Mouse (Mus musculus): ENCODE data around the gene Nav2. TPM values are rescaled to one million over a fixed set of nuclear protein-coding genes. Genes with fewer than 3 reads are reported as not detected.

The Nav2 gene
- total and polyA plus RNA-seq, 2 experiments from 2014 or later, result 16.3 to 44.0 TPM

DNA sequence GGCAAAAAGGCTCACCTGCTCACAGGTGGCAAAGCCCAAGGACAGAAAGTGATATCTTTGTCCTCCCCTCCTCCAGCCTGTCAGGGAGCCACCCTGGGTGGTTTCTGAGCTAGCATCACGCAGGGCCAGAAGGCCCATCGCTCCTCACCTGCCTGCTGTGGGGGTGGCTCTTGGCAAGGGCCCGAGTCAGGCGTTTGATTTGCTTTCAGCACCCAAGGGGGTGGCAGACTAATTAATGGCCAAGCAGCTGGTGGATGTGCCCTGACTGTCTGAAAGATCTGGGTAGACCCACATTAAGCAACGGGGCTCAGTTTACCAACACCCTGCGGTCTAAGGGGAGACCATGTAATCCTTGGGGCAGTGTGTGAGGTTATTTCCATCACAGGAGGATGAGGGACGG, 235.4 kb downstream of the Nav2 start:
- Histone ChIP-seq H3K4me2 (ENCODE audit: low read depth) (no peak overlapping the region), H3K4me3 (ENCODE audit: low read depth, low read length) (no peak overlapping the region), H3K9ac (no peak overlapping the region), H3K36me3 (ENCODE audit: insufficient read depth) (no peaks in the 10 kb centered on the region), H3K27ac (ENCODE audit: low read depth, low read length) (no peak overlapping the region), H3K27me3 (ENCODE audit: insufficient read depth, low read length) (no peaks in the 10 kb centered on the region), H3K4me1 (ENCODE audit: insufficient read depth) (peaks cover 17% of the 10 kb centered on the region), H3K9me3 (ENCODE audit: low read length) (no peaks in the 10 kb centered on the region)
- 57% methylated on average over 7 of the region's 7 CpGs for WGBS
- no peak for DNase-seq
- no peak for ATAC-seq
- TF ChIP-seq CTCF (IDR thresholded peaks at IDR 0.05; ENCODE audit: low read depth), result no peak

DNA sequence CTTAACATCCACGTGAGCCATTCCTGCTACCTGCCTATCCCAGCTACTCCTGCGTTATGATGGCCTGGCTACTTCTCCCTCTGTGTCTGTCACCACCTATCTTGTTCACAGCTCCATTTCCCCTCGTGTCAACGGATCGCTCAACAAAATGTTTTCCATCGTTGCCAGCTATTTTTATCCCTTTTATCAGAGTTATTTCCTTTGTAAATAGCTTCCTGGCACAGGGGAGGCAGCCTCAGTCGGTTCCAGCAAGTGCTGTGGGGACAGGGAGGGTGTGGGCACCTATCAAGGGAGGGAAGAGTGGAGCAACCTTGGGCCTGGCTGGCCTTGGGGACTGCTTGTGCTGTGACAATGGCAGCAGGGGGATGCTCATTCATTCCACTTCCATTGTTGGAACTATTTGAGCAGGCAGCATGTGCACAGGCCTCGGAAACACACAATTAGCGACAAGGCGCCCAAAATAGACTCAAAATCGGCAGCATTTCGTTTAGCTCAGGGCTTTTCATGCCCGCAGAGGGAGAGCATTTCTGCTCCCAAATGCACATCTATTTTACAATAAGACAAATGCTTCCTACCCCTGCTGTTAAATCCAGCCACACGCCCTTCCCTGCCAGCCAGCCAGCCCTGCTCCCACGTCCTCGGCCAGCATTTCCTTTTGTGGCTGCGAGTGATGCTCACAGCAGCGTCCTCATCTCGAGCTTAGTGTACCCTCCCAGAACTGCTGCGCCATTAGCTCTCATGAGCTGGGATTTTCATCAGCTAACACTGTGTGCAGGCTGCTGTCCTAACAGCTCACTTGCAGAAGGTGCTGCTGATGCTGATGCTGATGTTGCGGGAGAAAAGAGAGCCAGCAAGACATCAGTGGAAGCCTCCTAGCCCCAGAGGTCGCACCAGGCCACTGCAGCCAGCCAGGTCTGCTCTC, 237.5 kb downstream of the Nav2 start:
- TF ChIP-seq CTCF (IDR thresholded peaks at IDR 0.05; ENCODE audit: low read depth), result peak; percentile 44
- Histone ChIP-seq H3K27me3 (ENCODE audit: insufficient read depth, low read length) (no peaks in the 10 kb centered on the region), H3K9ac (peak overlapping the region; percentile 39; the same call in 1 of the 2 replicates), H3K4me3 (ENCODE audit: low read depth, low read length) (no peak overlapping the region), H3K4me2 (ENCODE audit: low read depth) (no peak overlapping the region), H3K9me3 (ENCODE audit: low read length) (no peaks in the 10 kb centered on the region), H3K27ac (ENCODE audit: low read depth, low read length) (peak overlapping the region; percentile 92), H3K36me3 (ENCODE audit: insufficient read depth) (no peaks in the 10 kb centered on the region), H3K4me1 (ENCODE audit: insufficient read depth) (peaks cover 17% of the 10 kb centered on the region)
- DNase-seq (peak; percentile 84), ATAC-seq (peak; percentile 84)
- WGBS, result 10% methylated on average over 22 of the region's 22 CpGs

DNA sequence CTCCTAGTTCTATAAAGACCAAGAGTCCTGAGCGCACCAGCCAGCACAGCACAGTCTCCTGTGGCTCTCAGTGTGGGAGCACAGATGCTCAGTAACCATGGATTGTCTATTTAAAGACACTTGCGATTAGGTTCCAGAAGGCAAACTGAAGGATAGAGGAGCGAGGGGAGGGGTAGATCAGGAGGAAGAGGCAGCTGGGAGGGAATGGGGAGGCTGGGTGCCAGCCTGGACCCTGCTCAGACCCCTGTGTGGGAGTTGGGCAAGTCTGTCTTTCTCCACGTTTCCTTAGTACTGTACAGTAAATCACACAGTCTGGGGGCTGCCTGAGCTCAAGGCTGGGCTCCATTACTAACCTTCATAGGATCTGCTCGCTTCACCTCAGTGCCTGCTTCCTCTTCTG, 243.8 kb downstream of the Nav2 start:
- no peak for TF ChIP-seq CTCF (IDR thresholded peaks at IDR 0.05; ENCODE audit: low read depth)
- Histone ChIP-seq H3K27ac (ENCODE audit: low read depth, low read length) (peak overlapping the region; percentile 70), H3K27me3 (ENCODE audit: insufficient read depth, low read length) (no peaks in the 10 kb centered on the region), H3K4me2 (ENCODE audit: low read depth) (no peak overlapping the region), H3K4me3 (ENCODE audit: low read depth, low read length) (no peak overlapping the region), H3K9ac (no peak overlapping the region), H3K36me3 (ENCODE audit: insufficient read depth) (no peaks in the 10 kb centered on the region), H3K9me3 (ENCODE audit: low read length) (0 out of 2 replicates have a peak, but pooled peaks cover 6% of the 10 kb centered on the region), H3K4me1 (ENCODE audit: insufficient read depth) (peaks cover 7% of the 10 kb centered on the region; the same call in 1 of the 2 replicates)
- DNase-seq, result peak; percentile 49
- ATAC-seq, result peak; percentile 82
- WGBS, result 42% methylated on average over 5 of the region's 5 CpGs

DNA sequence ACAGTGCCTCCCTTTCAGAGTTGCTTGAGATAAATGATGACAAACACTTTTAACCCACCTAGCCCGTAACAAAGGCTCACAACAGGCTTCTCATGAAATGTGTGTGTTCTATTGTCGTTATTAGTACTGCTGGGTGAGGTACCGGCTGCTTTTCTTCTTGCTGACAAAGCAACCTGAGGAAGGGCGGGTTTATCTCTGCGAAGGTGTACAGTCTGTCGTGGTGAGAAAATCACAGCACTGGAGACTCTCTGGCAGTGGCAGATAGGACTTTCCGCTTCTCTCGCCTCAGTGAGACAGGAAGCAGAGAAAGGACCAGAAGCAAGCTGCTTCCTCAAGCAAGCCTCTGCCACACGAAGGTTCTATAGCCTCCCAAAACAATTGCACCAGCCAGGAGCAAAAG, 244.2 kb downstream of the Nav2 start:
- DNase-seq, result peak; percentile 30

GRCm38 (mm10) chr7:49158641-49159381, 250.3 kb downstream of the Nav2 start:
- DNase-seq (no peak), ATAC-seq (peak; percentile 37)
- H3K4me3 ChIP-seq (ENCODE audit: low read depth, low read length), result no peak overlapping the region
- H3K27me3 ChIP-seq (ENCODE audit: insufficient read depth, low read length), result no peaks in the 10 kb centered on the region
- 51% methylated on average over 12 of the region's 12 CpGs for WGBS
- H3K27ac ChIP-seq (ENCODE audit: low read depth, low read length), result 0 out of 2 replicates have a peak overlapping the region, but pooled peaks have one; percentile 30
- no peak overlapping the region for H3K9ac ChIP-seq
- no peak overlapping the region for H3K4me2 ChIP-seq (ENCODE audit: low read depth)
- H3K36me3 ChIP-seq (ENCODE audit: insufficient read depth), result no peaks in the 10 kb centered on the region
- H3K4me1 ChIP-seq (ENCODE audit: insufficient read depth), result peaks cover 20% of the 10 kb centered on the region
- H3K9me3 ChIP-seq (ENCODE audit: low read length), result 0 out of 2 replicates have a peak, but pooled peaks cover 6% of the 10 kb centered on the region
- no peak for TF ChIP-seq CTCF (IDR thresholded peaks at IDR 0.05; ENCODE audit: low read depth)

More for the DNA sequence above, 244.2 kb downstream of the Nav2 start:
- 0 out of 2 replicates have a peak, but pooled peaks cover 6% of the 10 kb centered on the region for H3K9me3 ChIP-seq (ENCODE audit: low read length)
- ATAC-seq, result no peak
- no peaks in the 10 kb centered on the region for H3K36me3 ChIP-seq (ENCODE audit: insufficient read depth)
- H3K27me3 ChIP-seq (ENCODE audit: insufficient read depth, low read length), result no peaks in the 10 kb centered on the region
- TF ChIP-seq CTCF (IDR thresholded peaks at IDR 0.05; ENCODE audit: low read depth), result no peak
- peak overlapping the region; percentile 70 for H3K27ac ChIP-seq (ENCODE audit: low read depth, low read length)
- no peak overlapping the region for H3K4me3 ChIP-seq (ENCODE audit: low read depth, low read length)
- no peak overlapping the region for H3K9ac ChIP-seq
- 59% methylated on average over 9 of the region's 9 CpGs for WGBS
- H3K4me2 ChIP-seq (ENCODE audit: low read depth), result no peak overlapping the region
- peaks cover 7% of the 10 kb centered on the region; the same call in 1 of the 2 replicates for H3K4me1 ChIP-seq (ENCODE audit: insufficient read depth)

DNA sequence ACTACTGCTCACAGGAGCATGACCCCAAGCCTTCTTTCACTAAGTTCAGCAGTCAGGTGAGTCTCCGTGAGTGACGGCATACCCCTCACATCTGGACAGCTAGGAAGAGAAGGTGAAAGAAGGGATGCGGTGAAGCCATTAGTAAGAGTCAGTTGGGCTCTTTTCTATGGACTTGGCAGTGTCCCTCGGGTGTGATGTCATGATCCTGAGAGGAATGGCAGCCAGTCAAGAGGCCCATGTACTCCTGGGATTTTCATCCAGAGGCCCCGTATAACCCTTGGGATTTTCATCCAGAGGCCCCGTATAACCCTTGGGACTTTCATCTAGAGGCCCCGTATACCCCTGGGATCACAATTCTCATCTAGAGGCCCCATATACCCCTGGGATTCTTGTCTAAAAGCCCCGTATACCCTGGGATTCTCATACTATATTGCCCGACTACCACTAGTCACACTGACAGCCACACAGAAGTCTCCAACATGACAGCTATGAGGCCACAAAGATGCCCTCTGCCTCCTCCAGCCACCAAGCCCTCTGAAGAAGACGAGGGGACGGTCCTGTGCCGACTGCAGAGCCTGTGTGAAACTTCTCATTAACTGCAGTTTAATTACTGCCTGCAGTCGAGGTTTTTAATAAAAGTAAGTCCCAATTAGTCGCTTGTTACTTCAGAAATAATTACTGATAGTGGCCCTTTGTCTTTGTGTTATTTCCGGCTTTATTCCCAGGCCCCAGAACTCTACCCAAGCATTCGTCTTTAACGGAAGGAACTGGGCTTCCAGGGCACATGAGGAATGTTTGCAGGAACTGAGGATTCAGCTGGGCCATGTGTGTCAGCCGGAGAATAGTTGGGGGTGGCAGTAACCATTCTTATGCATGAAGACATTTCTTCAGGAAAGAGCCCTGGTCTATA, 251.4 kb downstream of the Nav2 start:
- Histone ChIP-seq H3K27ac (ENCODE audit: low read depth, low read length) (0 out of 2 replicates have a peak overlapping the region, but pooled peaks have one; percentile 30), H3K36me3 (ENCODE audit: insufficient read depth) (no peaks in the 10 kb centered on the region), H3K9me3 (ENCODE audit: low read length) (0 out of 2 replicates have a peak, but pooled peaks cover 6% of the 10 kb centered on the region), H3K27me3 (ENCODE audit: insufficient read depth, low read length) (no peaks in the 10 kb centered on the region), H3K9ac (no peak overlapping the region), H3K4me2 (ENCODE audit: low read depth) (no peak overlapping the region), H3K4me3 (ENCODE audit: low read depth, low read length) (no peak overlapping the region), H3K4me1 (ENCODE audit: insufficient read depth) (peaks cover 24% of the 10 kb centered on the region)
- DNase-seq (no peak), ATAC-seq (0 out of 2 replicates have a peak, but pooled peaks have one; percentile 14)
- TF ChIP-seq CTCF (IDR thresholded peaks at IDR 0.05; ENCODE audit: low read depth), result no peak
- 39% methylated on average over 18 of the region's 18 CpGs for WGBS
